Mouse (Mus musculus): Measurements from ENCODE around the gene Rgs11.

GRCm38 (mm10) chr17:26203321-26203811, 615 bp downstream of the Rgs11 start:
- TF ChIP-seq CTCF (IDR thresholded peaks at IDR 0.05) (no peak), POLR2A (IDR thresholded peaks at IDR 0.05; ENCODE audit: insufficient read depth, low read depth, low read length) (no peak)

All from heart, adult 2 months (tissue).